Mouse (Mus musculus) spleen, adult 2 months (tissue): ENCODE data around the gene Olfr686.

ENCODE experiments used
- CTCF ChIP-seq: fragments of 200-500 bp; IDR thresholded peaks from 2 replicates; pipeline ENCODE4 v1.5.1; 2011; ENCODE audit warnings: mild to moderate bottlenecking, inconsistent platforms; ENCODE audit not compliant: insufficient read depth, insufficient read length, insufficient replicate concordance; ENCODE audit errors: extremely low read depth
- POLR2A ChIP-seq: fragments of 200-500 bp; IDR thresholded peaks from 2 replicates; pipeline ENCODE4 v1.6.1; 2011; ENCODE audit warnings: low read depth, low read length, inconsistent platforms

- TF ChIP-seq CTCF (no peak), POLR2A (no peak)
Measured at GRCm38 (mm10) chr7:105248197-105248596, 40.9 kb upstream of the Olfr686 start.
